Mouse (Mus musculus) adrenal gland (tissue): ENCODE results near the gene Fes.

Source experiments
- intact Hi-C: fragments of 180-260 bp; cut with DNase I; formaldehyde crosslinking; loops from one replicate; pipeline ENCODE4 v1.15.1; 2025

The Fes gene

GRCm38 (mm10) chr7:80375376-80376039, 12.2 kb downstream of the Fes start:
- intact Hi-C loops = loop anchor here (2.0 to 5.0 kb wide), 2 partner anchors 33 to 233 kb away; partner anchors contain the start of gene Hddc3

- intact Hi-C loops = loop anchor here (5.0 kb wide), 1 partner anchor 232 kb away; no protein-coding TSS in a partner anchor
Observed at GRCm38 (mm10) chr7:80374733-80375132, 13.0 kb downstream of the Fes start.

- intact Hi-C loops = no loop called here
Observed at GRCm38 (mm10) chr7:80374280-80374679, 13.5 kb downstream of the Fes start.

- intact Hi-C loops = no loop called here
Observed at GRCm38 (mm10) chr7:80373850-80374249, 13.9 kb downstream of the Fes start.

GRCm38 (mm10) chr7:80373352-80373751, 14.4 kb downstream of the Fes start:
- intact Hi-C loops = no loop called here

GRCm38 (mm10) chr7:80372667-80373066, 15.1 kb downstream of the Fes start:
- intact Hi-C loops = no loop called here

GRCm38 (mm10) chr7:80372166-80372565, 15.6 kb downstream of the Fes start:
- intact Hi-C loops = no loop called here

- intact Hi-C loops = loop anchor here (1.0 kb wide), 1 partner anchor 28 kb away; the partner anchor contains the start of gene Hddc3
Observed at GRCm38 (mm10) chr7:80371041-80371751, 16.6 kb downstream of the Fes start, which contains the start of gene Man2a2. Man2a2 (minus strand) TSS chr7:80371375.

GRCm38 (mm10) chr7:80370649-80371040, 17.1 kb downstream of the Fes start:
- intact Hi-C loops = loop anchor here (1.0 kb wide), 1 partner anchor 27 kb away; the partner anchor contains the start of gene Hddc3

GRCm38 (mm10) chr7:80369967-80370431, 17.7 kb downstream of the Fes start:
- intact Hi-C loops = no loop called here

- intact Hi-C loops = no loop called here
Observed at GRCm38 (mm10) chr7:80369461-80369860, 18.3 kb downstream of the Fes start.

GRCm38 (mm10) chr7:80368635-80369421, 18.9 kb downstream of the Fes start:
- intact Hi-C loops = no loop called here

- intact Hi-C loops = no loop called here
Observed at GRCm38 (mm10) chr7:80368009-80368408, 19.7 kb downstream of the Fes start.

- intact Hi-C loops = no loop called here
Observed at GRCm38 (mm10) chr7:80367232-80367631, 20.5 kb downstream of the Fes start.

GRCm38 (mm10) chr7:80365759-80366158, 22.0 kb downstream of the Fes start:
- intact Hi-C loops = no loop called here

- intact Hi-C loops = no loop called here
Observed at GRCm38 (mm10) chr7:80360435-80360834, 27.3 kb downstream of the Fes start.

- intact Hi-C loops = no loop called here
Observed at GRCm38 (mm10) chr7:80358039-80358438, 29.7 kb downstream of the Fes start.

GRCm38 (mm10) chr7:80357156-80357555, 30.6 kb downstream of the Fes start:
- intact Hi-C loops = no loop called here

- intact Hi-C loops = no loop called here
Observed at GRCm38 (mm10) chr7:80356351-80356750, 31.4 kb downstream of the Fes start.

- intact Hi-C loops = no loop called here
Observed at GRCm38 (mm10) chr7:80352920-80353319, 34.8 kb downstream of the Fes start.

GRCm38 (mm10) chr7:80350808-80351207, 36.9 kb downstream of the Fes start:
- intact Hi-C loops = no loop called here
